Mouse (Mus musculus): ENCODE data around the gene Ptcd1. TPM values are rescaled to one million over a fixed set of nuclear protein-coding genes. Genes with fewer than 3 reads are reported as not detected.
A peak's percentile ranks its signal among the peaks of the same experiment; 100 is the strongest.

The Ptcd1 gene
- total RNA-seq, 1 experiment = 14.3 TPM

- Histone ChIP-seq H3K4me1 (ENCODE audit: control insufficient read depth in 2 of 2, insufficient read depth in 2 of 2, low read length in 2 of 2, poor library complexity in 1 of 2) (peaks cover 0 to 5% of the 10 kb centered on the region in 2 experiments; a peak in 1 of 4 replicates), H3K27ac (ENCODE audit: insufficient read depth, low read depth, low read length, poor library complexity, severe bottlenecking) (peak within 1 kb of the TSS; percentile 15), H3K4me3 (ENCODE audit: insufficient read depth in 1 of 2, low read depth in 1 of 2, low read length in 2 of 2, poor library complexity in 1 of 2, severe bottlenecking in 1 of 2) (peak within 1 kb of the TSS; percentile 92 to 100), H3K9me3 (ENCODE audit: control insufficient read depth, insufficient read depth, low read depth, low read length) (no peaks in the 10 kb centered on the region), H3K36me3 (ENCODE audit: control insufficient read depth, insufficient read depth, low read length, poor library complexity, severe bottlenecking) (no peaks in the 10 kb centered on the region; the same call in 1 of the 2 replicates), H3K9ac (ENCODE audit: insufficient read depth, low read depth, low read length, poor library complexity, severe bottlenecking) (peak within 1 kb of the TSS; percentile 91)
- in situ Hi-C loops (cut with MboI; ENCODE audit: low sequenced_read_pairs in 2 of 2, unreplicated experiment in 2 of 2) = no loop called here
- TF ChIP-seq CHD2 (IDR thresholded peaks at IDR 0.05; ENCODE audit: low read depth, low read length) (no peak), HCFC1 (IDR thresholded peaks at IDR 0.05; ENCODE audit: borderline replicate concordance, insufficient read depth, low read length) (peak; percentile 86), ZNF384 (IDR thresholded peaks at IDR 0.05; ENCODE audit: low read depth, low read length) (no peak)
- DNase-seq (ENCODE audit: low read depth, low spot score) = peak; percentile 97
Observed at GRCm38 (mm10) chr5:145203936-145204691, 37.2 kb upstream of the Ptcd1 start, which contains the start of gene Zkscan5. Gene Zkscan5, plus strand, starts transcription at chr5:145204562.

DNA sequence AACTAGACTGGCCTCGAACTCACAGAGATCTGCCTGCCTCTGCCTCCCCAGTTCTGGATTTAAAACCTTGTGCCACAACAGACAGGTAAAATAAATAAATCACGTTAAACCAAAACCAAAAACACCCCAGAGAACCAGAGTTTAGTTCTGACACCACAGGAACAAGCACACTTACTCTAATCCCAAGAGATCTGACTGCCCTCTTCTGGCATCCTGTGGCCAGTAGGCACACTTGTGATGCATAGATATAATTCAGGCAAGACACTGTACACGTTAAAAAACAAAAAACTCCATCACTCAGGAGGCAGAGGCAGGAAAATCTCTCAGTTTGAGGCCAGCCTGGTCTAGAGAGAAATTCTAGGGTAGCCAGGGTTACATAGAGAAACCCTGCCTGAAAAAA lies 35.5 kb upstream of the Ptcd1 start:
- DNase-seq (ENCODE audit: low read depth, low spot score) = no peak
- Histone ChIP-seq H3K4me1 (ENCODE audit: control insufficient read depth in 2 of 2, insufficient read depth in 2 of 2, low read length in 2 of 2, poor library complexity in 1 of 2) (0 out of 4 replicates have a peak, but pooled peaks cover 0 to under 1% of the 10 kb centered on the region in 2 experiments), H3K9ac (ENCODE audit: insufficient read depth, low read depth, low read length, poor library complexity, severe bottlenecking) (no peak overlapping the region), H3K9me3 (ENCODE audit: control insufficient read depth, insufficient read depth, low read depth, low read length) (no peaks in the 10 kb centered on the region), H3K36me3 (ENCODE audit: control insufficient read depth, insufficient read depth, low read length, poor library complexity, severe bottlenecking) (no peaks in the 10 kb centered on the region; the same call in 1 of the 2 replicates), H3K27ac (ENCODE audit: insufficient read depth, low read depth, low read length, poor library complexity, severe bottlenecking) (no peak overlapping the region), H3K4me3 (ENCODE audit: insufficient read depth in 1 of 2, low read depth in 1 of 2, low read length in 2 of 2, poor library complexity in 1 of 2, severe bottlenecking in 1 of 2) (no peak overlapping the region)
- TF ChIP-seq CHD2 (IDR thresholded peaks at IDR 0.05; ENCODE audit: low read depth, low read length) (no peak), MAFK (IDR thresholded peaks at IDR 0.05; ENCODE audit: insufficient read depth, low read depth, low read length) (no peak), ZC3H11A (IDR thresholded peaks at IDR 0.05; ENCODE audit: borderline replicate concordance, low read depth, low read length) (no peak), HCFC1 (IDR thresholded peaks at IDR 0.05; ENCODE audit: borderline replicate concordance, insufficient read depth, low read length) (no peak), ZNF384 (IDR thresholded peaks at IDR 0.05; ENCODE audit: low read depth, low read length) (no peak)
- in situ Hi-C loops (cut with MboI; ENCODE audit: low sequenced_read_pairs in 2 of 2, unreplicated experiment in 2 of 2) = no loop called here

DNA sequence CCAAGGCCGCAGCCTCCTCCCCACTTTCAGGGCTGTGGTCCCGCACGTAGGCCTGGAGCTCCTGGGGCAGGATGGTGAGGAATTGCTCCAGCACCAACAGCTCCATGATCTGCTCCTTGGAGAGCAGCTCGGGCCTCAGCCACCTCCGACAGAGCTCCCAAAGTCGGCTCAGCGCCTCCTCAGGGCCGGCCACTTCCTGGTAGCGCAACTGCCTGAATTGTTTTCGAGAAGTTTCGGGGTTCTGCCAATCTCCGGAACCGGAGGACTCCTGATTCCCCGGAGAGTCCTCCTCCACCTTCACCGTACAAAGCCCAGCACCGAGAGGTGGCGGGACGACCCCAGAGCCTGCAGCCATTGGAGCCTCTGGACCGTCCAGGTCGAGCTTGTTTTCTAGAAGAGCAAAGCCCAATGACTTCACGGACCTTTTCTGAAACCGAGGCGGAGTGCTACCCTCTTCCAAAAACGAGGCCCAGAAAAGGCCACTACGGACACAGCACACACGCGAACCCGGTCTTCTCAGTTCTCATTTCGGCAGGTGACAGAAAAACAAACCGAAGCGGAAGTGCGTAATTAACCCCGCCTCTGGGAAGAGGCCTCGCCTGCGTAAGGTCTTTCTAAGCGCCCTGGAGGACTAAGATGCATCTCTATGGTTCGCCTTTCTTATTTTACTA lies 34.5 kb upstream of the Ptcd1 start, which contains the start of gene Zkscan14:
Gene Zkscan14 (minus strand): TSS at position 548 of the 671 bp plus-strand sequence.
- H3K4me3 ChIP-seq (ENCODE audit: insufficient read depth in 1 of 2, low read depth in 1 of 2, low read length in 2 of 2, poor library complexity in 1 of 2, severe bottlenecking in 1 of 2) = peak within 1 kb of the TSS; percentile 73 to 96
- in situ Hi-C loops (cut with MboI; ENCODE audit: low sequenced_read_pairs in 2 of 2, unreplicated experiment in 2 of 2) = no loop called here
- no peak within 1 kb of the TSS for H3K27ac ChIP-seq (ENCODE audit: insufficient read depth, low read depth, low read length, poor library complexity, severe bottlenecking)
- no peaks in the 10 kb centered on the region for H3K9me3 ChIP-seq (ENCODE audit: control insufficient read depth, insufficient read depth, low read depth, low read length)
- TF ChIP-seq CHD2 (IDR thresholded peaks at IDR 0.05; ENCODE audit: low read depth, low read length) (no peak), MAFK (IDR thresholded peaks at IDR 0.05; ENCODE audit: insufficient read depth, low read depth, low read length) (no peak), HCFC1 (IDR thresholded peaks at IDR 0.05; ENCODE audit: borderline replicate concordance, insufficient read depth, low read length) (no peak), ZC3H11A (IDR thresholded peaks at IDR 0.05; ENCODE audit: borderline replicate concordance, low read depth, low read length) (no peak), ZNF384 (IDR thresholded peaks at IDR 0.05; ENCODE audit: low read depth, low read length) (no peak)
- no peaks in the 10 kb centered on the region for H3K4me1 ChIP-seq (ENCODE audit: control insufficient read depth in 2 of 2, insufficient read depth in 2 of 2, low read length in 2 of 2, poor library complexity in 1 of 2)
- no peaks in the 10 kb centered on the region for H3K36me3 ChIP-seq (ENCODE audit: control insufficient read depth, insufficient read depth, low read length, poor library complexity, severe bottlenecking)
- peak within 1 kb of the TSS; percentile 74 for H3K9ac ChIP-seq (ENCODE audit: insufficient read depth, low read depth, low read length, poor library complexity, severe bottlenecking)
- no peak for DNase-seq (ENCODE audit: low read depth, low spot score)

DNA sequence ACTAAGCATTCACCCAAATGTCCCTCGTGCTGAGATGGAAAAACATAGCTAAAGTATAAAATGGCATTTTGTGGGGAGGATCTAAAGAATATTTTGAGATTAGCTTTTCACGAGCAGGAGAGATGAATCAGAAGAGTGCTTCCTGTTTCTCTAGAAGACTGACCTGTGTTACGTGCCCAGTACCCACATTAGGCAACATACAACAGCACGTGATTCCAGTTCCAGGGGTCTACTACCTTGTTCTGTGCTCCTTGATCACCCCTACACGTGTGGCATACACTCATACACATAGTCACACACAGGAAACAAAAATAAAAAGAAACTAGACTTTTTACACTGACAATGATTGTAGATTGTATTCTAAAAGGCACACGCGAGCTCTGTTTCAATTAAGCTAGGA lies 33.5 kb upstream of the Ptcd1 start:
- peak overlapping the region in 1 of 2 experiments; percentile 96; a peak in 1 of 4 replicates for H3K4me3 ChIP-seq (ENCODE audit: insufficient read depth in 1 of 2, low read depth in 1 of 2, low read length in 2 of 2, poor library complexity in 1 of 2, severe bottlenecking in 1 of 2)
- in situ Hi-C loops (cut with MboI; ENCODE audit: low sequenced_read_pairs in 2 of 2, unreplicated experiment in 2 of 2) = no loop called here
- no peak for TF ChIP-seq ZNF384 (IDR thresholded peaks at IDR 0.05; ENCODE audit: low read depth, low read length)
- TF ChIP-seq HCFC1 (IDR thresholded peaks at IDR 0.05; ENCODE audit: borderline replicate concordance, insufficient read depth, low read length) = no peak
- TF ChIP-seq ZC3H11A (IDR thresholded peaks at IDR 0.05; ENCODE audit: borderline replicate concordance, low read depth, low read length) = no peak
- TF ChIP-seq CHD2 (IDR thresholded peaks at IDR 0.05; ENCODE audit: low read depth, low read length) = no peak
- no peak for TF ChIP-seq MAFK (IDR thresholded peaks at IDR 0.05; ENCODE audit: insufficient read depth, low read depth, low read length)
- H3K9ac ChIP-seq (ENCODE audit: insufficient read depth, low read depth, low read length, poor library complexity, severe bottlenecking) = no peak overlapping the region
- no peaks in the 10 kb centered on the region for H3K9me3 ChIP-seq (ENCODE audit: control insufficient read depth, insufficient read depth, low read depth, low read length)
- no peak overlapping the region for H3K27ac ChIP-seq (ENCODE audit: insufficient read depth, low read depth, low read length, poor library complexity, severe bottlenecking)
- peaks cover under 1% of the 10 kb centered on the region; the same call in 1 of the 2 replicates for H3K36me3 ChIP-seq (ENCODE audit: control insufficient read depth, insufficient read depth, low read length, poor library complexity, severe bottlenecking)
- no peaks in the 10 kb centered on the region for H3K4me1 ChIP-seq (ENCODE audit: control insufficient read depth in 2 of 2, insufficient read depth in 2 of 2, low read length in 2 of 2, poor library complexity in 1 of 2)
- DNase-seq (ENCODE audit: low read depth, low spot score) = no peak
